Mouse (Mus musculus): ENCODE measurements around the gene Mrps27.

The Mrps27 gene

DNA sequence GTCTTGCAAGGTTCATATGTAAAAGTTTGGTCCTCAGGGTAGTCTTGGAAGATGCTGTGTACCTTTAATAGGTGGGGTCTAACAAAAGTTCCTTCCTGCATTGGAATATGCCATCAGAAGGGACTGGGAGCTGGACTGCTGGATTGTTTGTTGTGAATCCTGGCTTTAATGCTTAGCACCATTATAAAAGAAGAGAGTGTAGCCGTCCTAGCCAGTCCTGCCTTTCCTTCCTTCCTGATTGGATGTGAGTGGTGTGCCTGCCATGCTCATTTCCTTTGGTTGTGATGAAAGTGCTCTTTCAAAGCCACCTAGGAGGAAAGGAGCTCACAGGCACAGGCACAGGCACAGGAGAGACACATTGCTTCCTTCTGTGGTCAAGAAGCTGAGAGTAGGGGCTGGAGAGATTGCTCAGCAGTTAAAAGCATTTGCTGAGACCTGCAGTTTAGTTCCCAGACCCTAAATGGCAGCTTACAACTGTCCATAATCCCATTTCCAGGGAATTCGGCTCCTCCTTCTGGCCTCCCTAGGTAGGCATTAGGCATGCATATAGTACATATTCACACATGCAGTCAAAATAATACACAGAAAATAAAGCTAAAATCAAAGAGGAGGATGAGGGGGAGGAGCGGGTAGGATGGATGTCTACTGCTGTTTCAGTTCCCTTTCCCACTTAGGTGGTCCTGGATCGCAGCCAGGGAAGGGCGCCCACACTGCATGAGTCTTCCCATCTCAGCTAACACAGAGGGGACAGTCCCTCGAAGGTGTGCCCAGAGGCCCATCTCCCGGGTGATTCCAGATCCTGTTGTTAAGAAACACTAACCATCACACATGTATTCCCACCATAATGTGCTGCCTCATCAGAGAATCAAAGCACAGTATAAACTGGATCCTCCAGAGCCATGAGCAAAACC, 43.6 kb downstream of the Mrps27 start:
- DNase-seq (ENCODE audit: low spot score): no peak

DNA sequence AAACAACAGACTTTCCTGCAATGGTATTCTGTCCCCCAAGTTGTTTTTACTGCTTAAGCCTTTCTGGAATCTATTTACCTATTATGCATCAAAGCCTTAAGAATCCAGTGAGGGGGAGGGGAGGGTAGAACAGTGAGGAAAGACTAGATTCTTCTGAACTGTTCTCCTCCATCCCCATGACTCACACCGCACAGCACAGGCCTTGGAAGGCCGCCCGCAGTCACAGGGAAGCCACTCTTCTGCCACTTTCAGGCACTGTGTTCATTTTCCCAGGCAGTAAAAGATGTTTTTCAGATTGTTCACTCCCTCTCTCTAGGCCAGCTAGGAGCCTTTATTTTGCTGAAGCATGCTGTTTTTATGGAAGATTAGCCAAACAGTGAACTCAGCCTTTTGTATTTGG, 46.8 kb downstream of the Mrps27 start:
- DNase-seq (ENCODE audit: low spot score): no peak

GRCm38 (mm10) chr13:99393128-99393527, 48.5 kb downstream of the Mrps27 start:
- DNase-seq (ENCODE audit: low spot score): no peak

DNA sequence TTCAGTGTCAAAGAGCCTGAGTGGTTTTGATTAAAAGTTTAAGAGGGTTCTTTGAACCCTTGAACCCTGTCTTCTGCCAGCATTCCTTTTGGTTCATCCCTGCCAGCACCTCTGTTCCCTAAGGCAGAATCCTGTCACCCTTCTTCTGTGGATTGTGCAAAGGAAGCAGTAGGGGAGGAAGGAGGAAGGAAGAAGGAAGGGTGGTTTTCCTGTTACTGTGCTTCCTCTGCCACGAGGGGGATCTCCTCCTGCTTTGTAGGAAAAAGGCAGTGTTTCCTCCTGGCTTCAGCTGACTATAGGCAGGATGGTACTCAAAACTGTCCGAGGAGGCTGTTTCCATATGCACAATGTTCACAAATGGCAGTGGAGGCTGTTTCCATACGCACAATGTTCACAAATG, 50.1 kb downstream of the Mrps27 start:
- DNase-seq (ENCODE audit: low spot score): no peak

- no peak for DNase-seq (ENCODE audit: low spot score)
These were observed 50.9 kb downstream of the Mrps27 start for GRCm38 (mm10) chr13:99395531-99395930.

DNA sequence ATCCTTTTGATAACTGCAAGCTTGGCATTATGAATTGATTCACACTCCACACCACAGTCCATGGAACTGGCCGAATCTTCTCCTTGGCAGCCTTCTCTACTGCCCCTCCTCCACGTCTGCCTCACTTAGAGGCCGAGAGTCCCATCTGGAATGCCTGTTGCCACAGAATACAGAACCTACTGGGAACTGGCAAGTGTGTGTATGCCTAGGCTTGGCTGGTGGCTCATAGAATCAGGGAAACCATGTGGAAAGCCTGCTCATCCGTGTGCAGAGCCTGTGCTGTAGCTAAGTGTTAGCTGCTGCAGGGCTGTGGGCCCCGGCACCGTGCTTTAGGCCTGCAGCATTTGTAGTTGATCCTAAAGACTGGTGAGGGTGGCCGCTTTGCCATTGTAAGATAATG, 52.6 kb downstream of the Mrps27 start:
- no peak for DNase-seq (ENCODE audit: low spot score)

- no peak for DNase-seq (ENCODE audit: low spot score)
These were observed 53.6 kb downstream of the Mrps27 start for GRCm38 (mm10) chr13:99398149-99398701.

DNA sequence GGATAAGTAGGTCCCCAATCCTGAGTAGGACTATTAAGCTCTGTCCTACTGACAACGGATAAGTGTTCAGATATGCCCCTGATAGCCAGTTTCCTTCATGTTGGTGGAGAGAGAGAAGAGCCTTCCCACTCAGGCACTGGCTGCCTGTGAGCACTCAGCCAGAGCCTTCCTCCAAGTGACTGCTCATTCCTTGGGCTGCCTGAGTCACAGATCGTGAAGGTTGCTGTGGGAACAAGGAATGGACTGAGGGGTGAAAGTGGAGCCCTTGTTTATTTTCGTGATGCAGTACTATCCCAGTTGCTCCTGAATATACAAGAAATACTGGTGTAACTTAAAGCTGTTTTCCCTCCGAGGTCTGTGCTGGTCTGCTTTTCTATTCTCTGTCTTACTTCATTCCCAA, 54.8 kb downstream of the Mrps27 start:
- DNase-seq (ENCODE audit: low spot score): no peak

DNA sequence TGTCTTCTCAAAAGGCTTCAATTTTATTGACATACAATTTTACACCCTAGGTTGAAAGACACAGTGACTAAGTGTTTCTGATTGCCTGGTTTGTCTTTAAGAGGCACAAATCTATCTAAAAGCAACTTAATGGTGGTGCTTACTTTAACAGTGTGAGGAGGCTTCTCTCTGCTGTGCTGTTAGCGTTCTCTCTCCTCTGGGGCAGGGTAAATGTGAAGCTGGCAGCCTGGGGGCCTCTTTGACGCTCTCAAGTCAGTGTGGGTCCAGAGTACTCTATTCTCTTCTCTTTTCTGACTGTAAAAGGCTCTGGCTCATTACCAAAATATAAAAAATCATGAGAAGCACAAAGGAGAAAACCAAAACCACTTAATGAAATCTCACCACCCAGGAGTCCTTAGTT, 64.6 kb downstream of the Mrps27 start:
- DNase-seq (ENCODE audit: low spot score): no peak

GRCm38 (mm10) chr13:99410611-99411515, 66.3 kb downstream of the Mrps27 start:
- DNase-seq (ENCODE audit: low spot score): no peak

DNA sequence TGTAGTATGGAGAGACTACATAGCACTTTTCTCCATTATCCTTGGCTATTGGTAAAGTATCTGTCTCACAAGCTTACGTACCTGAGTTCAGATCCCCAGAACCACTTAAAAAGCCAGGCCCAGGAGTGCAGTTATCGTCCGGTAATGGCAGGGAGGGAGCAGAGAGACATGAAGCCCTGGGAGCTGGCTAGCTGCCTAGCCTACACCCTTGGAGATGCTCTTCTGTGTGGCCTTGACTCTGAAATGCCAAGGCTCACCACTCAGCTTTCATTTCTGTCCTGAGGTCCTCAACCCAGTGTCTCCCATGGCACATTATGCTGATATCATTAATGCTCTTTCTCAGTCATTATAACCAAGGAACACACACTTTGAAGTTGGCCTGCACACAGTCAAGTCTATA, 67.2 kb downstream of the Mrps27 start:
- DNase-seq (ENCODE audit: low spot score): no peak

- peak; percentile 4 for DNase-seq (ENCODE audit: low spot score)
These were observed 68.0 kb downstream of the Mrps27 start for GRCm38 (mm10) chr13:99412477-99413080.

DNA sequence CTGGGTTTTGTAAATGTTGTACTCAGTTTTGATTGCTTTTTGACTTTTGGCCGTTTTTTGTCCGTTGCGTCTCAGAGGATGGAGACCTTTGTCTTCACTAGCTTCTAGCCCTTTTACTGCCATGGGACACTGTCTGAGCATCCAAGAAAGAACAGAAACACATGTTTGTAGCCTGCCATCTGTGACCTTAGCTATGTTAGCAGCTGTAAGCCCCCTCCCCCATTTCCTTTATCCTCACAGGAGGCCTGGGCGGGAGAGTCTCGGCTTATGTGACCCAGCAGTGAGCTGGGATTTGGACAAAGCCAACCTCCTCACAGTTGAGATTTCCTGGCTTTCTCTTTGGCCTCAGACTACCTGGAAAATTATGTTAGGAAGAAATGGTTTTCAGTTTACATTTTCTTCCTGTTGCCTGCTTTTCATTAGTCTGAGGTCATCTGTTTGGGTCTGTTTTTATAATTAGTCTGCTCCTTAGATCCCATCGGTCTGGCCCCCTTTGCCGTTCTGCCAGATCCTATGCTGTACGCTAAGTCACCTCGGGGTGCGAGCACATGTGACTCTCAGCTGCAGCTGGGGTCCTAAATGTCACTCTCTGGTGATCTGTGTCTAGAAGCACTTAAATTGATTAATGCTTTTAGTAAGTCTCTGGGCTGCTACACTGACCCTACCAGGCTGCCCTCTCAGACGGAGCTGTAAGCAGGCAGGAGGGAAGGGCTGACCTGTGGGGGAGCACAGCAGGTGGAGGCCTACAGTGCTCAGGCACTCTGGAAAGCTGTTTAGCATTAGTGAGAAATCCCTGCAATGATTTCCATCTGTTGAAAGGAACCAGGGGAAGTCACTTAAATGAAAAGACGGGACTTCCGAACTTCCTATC, 69.1 kb downstream of the Mrps27 start:
- peak; percentile 28 for DNase-seq (ENCODE audit: low spot score)

GRCm38 (mm10) chr13:99414352-99414742, 69.8 kb downstream of the Mrps27 start:
- DNase-seq (ENCODE audit: low spot score): no peak

- DNase-seq (ENCODE audit: low spot score): no peak
These were observed 72.0 kb downstream of the Mrps27 start for GRCm38 (mm10) chr13:99416601-99417000.

GRCm38 (mm10) chr13:99423581-99423980, 79.0 kb downstream of the Mrps27 start:
- DNase-seq (ENCODE audit: low spot score): no peak

GRCm38 (mm10) chr13:99433068-99434008, 88.8 kb downstream of the Mrps27 start:
- DNase-seq (ENCODE audit: low spot score): no peak

DNA sequence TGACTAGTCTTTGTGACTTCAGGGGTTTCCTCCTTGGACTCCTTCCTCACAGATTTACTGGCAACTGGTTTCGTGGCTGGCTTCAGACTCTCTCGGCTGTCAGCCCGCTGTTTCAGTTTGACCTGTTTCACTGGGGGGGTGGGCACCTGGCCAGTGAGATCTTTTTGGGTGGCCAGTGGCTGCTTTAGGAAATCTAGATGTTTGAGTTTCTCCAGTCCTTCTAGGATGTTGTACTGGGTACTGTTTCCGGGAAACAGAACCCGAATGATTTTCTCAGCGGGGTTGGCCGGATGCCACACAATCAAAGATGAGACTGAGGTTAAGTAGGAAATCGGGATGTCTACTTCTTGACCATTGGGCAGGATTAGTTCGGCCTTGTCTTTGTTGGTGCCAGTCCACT, 89.9 kb downstream of the Mrps27 start:
- DNase-seq (ENCODE audit: low spot score): no peak

GRCm38 (mm10) chr13:99437051-99437450, 92.5 kb downstream of the Mrps27 start:
- no peak for DNase-seq (ENCODE audit: low spot score)

DNA sequence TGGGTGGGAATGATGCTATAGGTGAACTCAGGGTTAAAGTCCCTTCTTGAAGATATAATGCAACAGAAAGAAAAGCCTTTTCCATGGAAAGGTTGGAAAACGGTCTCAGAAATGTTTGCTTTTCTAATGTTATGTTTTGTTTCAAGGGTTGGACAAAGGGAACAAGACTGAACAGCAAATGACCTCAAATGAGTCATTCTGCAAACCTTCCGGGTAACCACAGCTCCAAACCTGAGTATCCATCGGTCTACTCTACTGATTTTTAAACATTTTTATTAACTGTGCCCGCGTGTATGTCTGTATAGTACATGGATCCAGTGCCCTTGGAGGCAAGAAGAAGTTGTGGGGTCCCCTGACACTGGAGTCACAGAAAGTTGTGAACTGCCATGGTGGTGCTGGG, 94.8 kb downstream of the Mrps27 start:
- DNase-seq (ENCODE audit: low spot score): no peak
